Mouse (Mus musculus) c-Kit-positive CD71-negative TER-119-negative erythroid progenitor cells, embryonic 14.5 days (primary cell): ENCODE results near the gene Hyal2.
A peak's percentile ranks its signal among the peaks of the same experiment; 100 is the strongest.
"Not testable (repeated sequence)": the region's sequence is repeated elsewhere in the genome, so short reads cannot be mapped to it uniquely, and the experiment has no call there.

Source experiments
- DNase-seq: peaks from one replicate; pipeline ENCODE4 v3.0.0-alpha.2; 2013; ENCODE audit warnings: low read depth

Hyal2 gene

GRCm38 (mm10) chr9:107569270-107569669, 1.5 kb downstream of the Hyal2 start:
- no peak for DNase-seq

- DNase-seq, result no peak
Measured at GRCm38 (mm10) chr9:107570016-107570415, 2.3 kb downstream of the Hyal2 start.

GRCm38 (mm10) chr9:107570845-107571244, 3.1 kb downstream of the Hyal2 start:
- no peak for DNase-seq

GRCm38 (mm10) chr9:107571534-107572326, 4.0 kb downstream of the Hyal2 start:
- no peak for DNase-seq

GRCm38 (mm10) chr9:107572327-107572662, 4.5 kb downstream of the Hyal2 start:
- DNase-seq, result no peak

GRCm38 (mm10) chr9:107573774-107574173, 6.0 kb downstream of the Hyal2 start:
- DNase-seq, result not testable (repeated sequence)

- DNase-seq, result no peak
Measured at GRCm38 (mm10) chr9:107575579-107576356, 8.0 kb downstream of the Hyal2 start.

GRCm38 (mm10) chr9:107576357-107577107, 8.8 kb downstream of the Hyal2 start, which contains the start of gene Hyal1:
Gene Hyal1, plus strand, starts transcription at chr9:107576927.
- DNase-seq, result no peak

- no peak for DNase-seq
Measured at GRCm38 (mm10) chr9:107577871-107578270, 10.1 kb downstream of the Hyal2 start.

- DNase-seq, result no peak
Measured at GRCm38 (mm10) chr9:107578587-107578986, 10.8 kb downstream of the Hyal2 start, which contains the start of gene Naa80. Gene Naa80, plus strand, starts transcription at chr9:107578887.

- DNase-seq, result no peak
Measured at GRCm38 (mm10) chr9:107579023-107579900, 11.5 kb downstream of the Hyal2 start.

GRCm38 (mm10) chr9:107580501-107581317, 13.0 kb downstream of the Hyal2 start, which contains the start of gene Hyal3:
Gene Hyal3, plus strand, starts transcription at chr9:107580818.
- peak; percentile 78 for DNase-seq

- no peak for DNase-seq
Measured at GRCm38 (mm10) chr9:107581584-107581983, 13.8 kb downstream of the Hyal2 start.

- DNase-seq, result no peak
Measured at GRCm38 (mm10) chr9:107582509-107583062, 14.8 kb downstream of the Hyal2 start.

- no peak for DNase-seq
Measured at GRCm38 (mm10) chr9:107583174-107583573, 15.4 kb downstream of the Hyal2 start.

GRCm38 (mm10) chr9:107586504-107586903, 18.8 kb downstream of the Hyal2 start:
- no peak for DNase-seq

- DNase-seq, result peak; percentile 94
Measured at GRCm38 (mm10) chr9:107586974-107587832, 19.5 kb downstream of the Hyal2 start, which contains the start of gene Ifrd2. Gene Ifrd2, plus strand, starts transcription at chr9:107587642.

- DNase-seq, result no peak
Measured at GRCm38 (mm10) chr9:107587833-107588639, 20.3 kb downstream of the Hyal2 start.
